Mouse (Mus musculus) heart, adult 18-20 months (tissue): Measurements from ENCODE around the gene Ankrd44. TPM values are rescaled to one million over a fixed set of nuclear protein-coding genes. Genes with fewer than 3 reads are reported as not detected.

Experiments
- DNase-seq, 2 experiments: peaks; one replicate each; pipeline ENCODE4 v3.0.0; 2021 to 2022; ENCODE audit warnings: mixed read lengths in 1 of 2
- total RNA-seq, 2 experiments: library from RNA; stranded (reverse); gene quantifications; 2 replicates each; pipeline ENCODE4 v1.2.3; 2021

Gene Ankrd44
- total RNA-seq, 2 experiments from 2014 or later, result 7.5 to 15.7 TPM

DNA sequence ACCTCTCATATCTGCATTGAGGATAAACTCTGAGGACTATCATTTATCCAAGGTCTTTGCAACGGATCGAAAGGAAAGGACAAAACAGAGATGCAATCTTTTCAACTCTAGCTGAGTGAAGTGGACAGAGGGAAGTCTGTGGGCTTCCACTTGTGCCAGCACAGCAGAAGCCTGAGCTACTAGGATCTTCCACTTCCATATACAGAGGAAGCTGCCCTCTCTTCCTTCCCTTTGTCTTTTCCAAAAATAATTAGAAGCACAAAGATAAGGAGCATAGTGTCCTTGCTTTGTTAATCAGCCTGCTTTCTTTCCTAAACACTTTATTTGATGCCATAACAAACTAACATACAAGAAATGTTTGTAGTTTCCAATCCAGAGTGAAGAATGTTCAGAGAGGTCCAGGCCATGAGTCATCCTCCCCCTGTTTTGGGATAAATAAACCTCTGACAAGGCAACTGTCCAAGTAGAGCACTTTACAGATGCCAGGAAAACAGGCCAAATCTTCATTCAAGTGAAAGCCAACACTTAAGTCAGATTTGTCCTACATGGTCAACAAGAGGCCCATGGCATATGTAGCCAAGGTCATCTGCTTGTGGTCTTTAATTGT lies 160.5 kb downstream of the Ankrd44 start:
- peak; percentile 64 to 79 for DNase-seq

DNA sequence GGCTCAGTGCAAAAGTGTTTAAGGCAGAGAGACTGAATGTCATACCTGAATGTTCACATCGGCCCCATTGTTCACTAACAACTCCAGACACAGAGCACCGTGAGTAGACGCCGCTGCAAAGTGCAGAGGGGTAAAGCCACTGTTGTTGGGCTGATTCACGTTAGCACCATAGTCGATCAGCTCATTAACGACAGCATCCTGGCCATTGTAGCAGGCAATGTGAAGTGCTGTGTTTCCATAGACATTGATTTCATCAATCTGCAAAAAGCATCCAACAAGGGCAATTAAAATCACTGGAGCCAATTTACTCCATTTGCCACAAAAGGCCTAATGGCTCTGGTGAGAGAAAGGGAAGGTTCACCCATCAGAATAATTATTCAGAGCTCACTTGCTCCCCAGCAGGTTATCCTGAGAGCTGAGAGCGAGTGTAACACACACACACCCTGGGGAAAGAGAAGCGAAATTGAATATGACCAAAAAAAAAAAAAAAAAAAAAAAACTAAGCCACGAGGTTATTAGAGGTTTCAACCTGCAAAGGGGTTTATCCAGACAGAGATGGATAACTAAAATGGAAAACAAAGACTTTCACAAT lies 163.9 kb downstream of the Ankrd44 start:
- DNase-seq, result no peak

DNA sequence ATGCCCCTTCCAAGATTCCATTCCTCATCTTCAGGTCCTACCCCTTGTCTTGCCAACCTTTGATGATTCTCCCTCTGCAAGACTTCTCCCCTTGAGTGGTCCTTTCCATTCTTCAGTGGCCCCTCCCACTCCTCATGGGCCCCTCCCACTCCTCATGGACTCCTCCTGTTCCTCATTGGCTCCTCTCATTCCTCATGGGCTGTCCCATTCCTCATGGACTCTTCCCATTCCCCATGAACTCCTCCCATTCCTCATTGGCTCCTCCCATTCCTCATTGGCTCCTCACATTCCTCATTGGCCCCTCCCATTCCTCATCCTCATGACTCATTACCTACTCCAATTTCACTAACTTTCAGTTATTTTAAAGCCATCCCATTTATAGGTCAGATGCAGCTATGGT lies 166.3 kb downstream of the Ankrd44 start:
- no peak for DNase-seq

DNA sequence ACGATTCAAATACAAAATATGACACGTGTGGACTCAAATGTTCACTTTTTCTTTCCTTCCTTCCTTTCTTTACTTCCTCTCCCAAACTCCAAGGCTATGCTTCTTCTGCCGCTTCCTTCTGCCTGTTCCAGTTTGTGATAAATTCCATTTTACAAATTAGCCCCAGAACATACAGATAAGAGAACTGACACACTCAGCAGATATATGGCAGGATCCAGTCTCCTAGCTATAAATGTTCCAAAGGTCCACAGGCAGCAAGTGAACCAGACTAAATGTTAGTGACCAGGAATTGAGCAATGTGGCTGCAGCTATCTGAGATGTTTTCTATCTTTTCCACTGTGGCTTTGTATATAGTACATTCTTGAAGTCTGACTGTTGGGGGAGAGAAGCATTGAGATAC lies 168.9 kb downstream of the Ankrd44 start:
- no peak for DNase-seq

DNA sequence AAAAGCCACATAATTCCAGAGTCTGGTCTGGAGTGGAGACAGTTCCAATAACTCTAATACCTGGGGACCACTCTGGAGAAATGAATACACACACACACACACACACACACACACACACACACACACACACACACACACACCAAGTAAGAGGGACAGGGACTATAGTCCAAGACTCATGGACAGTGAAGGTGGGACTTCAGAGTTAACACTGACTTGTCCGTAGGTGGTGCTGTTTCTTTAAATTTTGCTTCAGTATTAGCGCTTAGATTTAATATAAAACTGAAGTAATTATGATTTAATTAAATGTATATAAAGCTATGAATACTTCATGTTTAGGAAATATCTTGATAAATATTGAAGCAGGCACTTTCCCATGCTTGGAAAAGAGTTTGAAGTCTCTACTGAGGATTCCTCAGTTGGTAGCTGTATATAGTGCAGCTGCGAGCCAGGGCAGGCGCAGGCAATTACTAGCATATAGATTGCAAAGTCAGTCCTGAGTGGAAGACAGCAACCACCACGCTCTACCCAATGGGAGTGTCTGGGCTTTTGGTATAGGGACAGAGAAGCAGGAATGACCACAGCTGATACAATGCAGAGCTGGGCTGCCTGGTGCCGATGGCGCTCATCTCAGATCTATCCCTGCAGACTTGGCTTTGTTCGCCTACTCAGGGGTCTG lies 170.4 kb downstream of the Ankrd44 start:
- DNase-seq, result no peak

DNA sequence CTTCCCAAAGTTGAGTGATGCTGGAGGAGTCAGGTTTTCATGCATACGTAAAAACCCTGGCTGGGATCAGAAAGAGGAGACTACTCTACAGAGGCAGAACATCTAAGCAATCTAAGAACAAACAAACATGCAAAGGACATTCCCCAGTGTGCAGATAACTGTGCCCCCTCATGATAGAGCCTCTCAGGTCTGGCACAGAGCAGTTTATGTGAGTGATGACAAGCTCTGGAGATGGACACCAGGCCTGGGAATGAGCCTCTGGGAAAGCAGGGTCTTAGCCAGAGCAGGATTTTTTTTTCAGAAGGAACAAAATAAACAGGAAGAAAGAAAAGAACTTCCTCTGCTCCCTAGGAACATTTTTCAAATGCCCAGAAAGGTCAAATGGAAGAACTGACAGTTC lies 176.2 kb downstream of the Ankrd44 start:
- DNase-seq, result peak; percentile 72 to 76

DNA sequence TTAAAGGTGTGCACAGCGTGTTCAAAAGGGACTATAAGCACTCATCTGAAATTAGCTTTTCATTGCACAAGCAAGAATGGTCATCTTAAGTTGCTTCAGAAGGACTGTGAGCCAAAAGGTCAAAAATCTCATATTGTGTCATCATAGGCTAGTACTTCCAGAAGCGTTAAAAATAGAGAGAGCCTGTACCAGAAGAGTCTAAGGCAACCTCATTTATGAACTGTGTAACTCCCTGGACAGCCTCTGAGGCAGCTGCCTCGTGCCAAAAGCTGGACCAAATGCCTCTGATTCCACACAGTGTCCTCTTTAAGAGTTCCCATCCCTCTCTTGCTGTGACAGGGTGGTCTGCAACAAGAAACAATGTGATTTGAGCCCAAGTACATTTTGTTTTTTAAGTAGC lies 176.7 kb downstream of the Ankrd44 start:
- DNase-seq, result peak; percentile 53 to 75

DNA sequence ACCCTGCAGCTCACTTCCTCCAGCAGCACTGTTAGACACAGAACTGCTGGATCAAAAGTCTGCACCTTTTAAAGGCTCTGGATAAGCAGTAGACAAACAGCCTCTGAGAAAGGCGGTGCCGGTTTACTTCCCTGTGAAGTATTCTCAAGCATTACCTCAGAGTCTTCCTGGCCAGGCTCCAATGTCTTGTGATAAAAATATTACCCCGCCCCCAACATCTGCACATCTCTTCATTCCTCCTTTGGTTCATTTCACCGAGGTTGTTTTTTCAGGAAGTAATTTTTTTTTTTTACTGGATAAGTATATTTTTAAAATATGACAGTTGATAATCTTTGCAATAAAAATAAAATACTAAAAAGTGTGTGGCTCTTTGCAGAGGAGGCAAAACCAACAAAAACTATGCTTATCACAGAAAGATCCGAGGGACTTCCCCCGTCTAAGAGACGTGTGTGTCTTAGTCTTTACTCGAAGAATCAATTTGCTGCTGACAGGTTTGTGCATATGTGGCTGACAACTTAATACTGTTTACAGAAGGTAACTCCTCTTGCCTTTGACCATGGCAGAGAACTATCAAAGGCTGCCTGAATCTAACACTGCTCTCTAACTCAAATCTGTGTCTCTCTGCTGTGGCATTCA lies 178.3 kb downstream of the Ankrd44 start:
- DNase-seq, result peak; percentile 70 to 81

DNA sequence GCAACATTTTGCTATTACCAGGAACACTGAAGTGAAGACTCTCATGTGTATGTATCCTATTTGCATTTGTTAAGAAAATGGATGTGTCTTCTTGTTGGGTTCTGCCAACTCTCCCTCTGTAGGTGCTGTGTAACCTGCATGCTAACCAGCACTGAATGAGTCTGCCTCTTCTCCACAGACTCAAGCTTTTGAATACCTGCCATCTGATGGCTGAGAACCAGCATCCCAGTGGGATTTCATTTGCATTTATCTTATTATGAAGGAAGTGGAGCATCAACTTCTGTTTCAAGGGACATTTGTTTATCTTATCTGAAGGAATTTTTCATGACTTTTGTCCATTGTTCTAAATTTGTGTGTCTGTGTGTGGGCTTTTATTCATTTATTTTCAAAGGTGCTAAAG lies 180.5 kb downstream of the Ankrd44 start:
- no peak for DNase-seq

DNA sequence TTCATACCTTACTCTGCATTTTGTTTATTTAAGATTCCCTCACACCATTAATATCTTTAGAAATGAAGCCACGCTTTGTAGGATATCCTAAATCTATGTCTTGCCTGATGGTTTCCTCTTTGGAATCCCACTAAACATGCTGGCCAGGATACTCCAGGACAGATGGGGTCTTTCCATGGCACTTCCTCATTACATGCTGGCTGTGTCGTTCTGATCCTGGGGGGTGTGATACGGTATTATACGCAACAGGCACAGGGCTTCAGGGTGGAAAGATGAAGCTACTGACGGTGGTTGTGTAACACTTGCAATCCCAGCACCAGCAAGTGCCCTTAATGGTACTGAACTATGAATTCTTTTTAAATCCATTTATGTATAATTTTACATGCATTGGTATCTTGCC lies 182.0 kb downstream of the Ankrd44 start:
- no peak for DNase-seq

DNA sequence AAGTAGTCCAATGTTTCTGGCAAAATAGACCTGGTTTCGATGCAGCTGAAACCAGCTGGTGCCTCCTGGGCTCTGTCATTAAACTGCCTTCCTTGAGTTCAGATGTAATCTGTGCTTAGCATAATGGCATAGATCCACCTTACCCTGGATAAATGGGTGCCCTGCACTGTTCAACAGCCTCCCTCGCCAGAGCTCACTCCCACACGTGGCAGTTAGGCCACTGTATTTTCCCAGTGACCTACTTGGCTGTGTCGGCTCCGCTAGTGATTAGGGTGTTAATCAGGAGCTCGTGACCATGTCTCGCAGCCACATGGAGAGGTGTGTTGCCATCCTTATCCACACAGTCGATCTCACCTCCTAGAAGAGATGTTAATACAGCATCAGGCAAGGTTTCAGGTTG lies 183.1 kb downstream of the Ankrd44 start:
- DNase-seq, result no peak

DNA sequence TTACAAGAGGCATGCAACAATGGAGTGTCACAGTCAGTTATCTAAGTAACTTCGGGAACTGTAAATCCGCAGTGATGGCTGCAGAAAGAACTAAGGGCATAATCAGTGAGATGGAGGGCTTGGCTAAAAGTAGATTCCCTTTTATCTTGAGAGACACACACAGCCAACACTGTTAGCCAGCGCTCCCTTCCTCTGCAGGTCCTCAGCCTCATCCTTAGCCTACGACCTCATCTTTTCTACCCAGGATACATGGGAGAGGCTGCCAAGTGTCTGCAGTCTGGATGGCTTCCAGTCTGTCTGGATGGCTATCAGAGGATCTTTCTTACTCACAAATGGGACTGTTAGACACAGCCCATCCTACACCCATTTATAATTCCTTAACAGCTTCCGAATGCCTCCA lies 185.3 kb downstream of the Ankrd44 start:
- DNase-seq, result peak in 1 of 2 experiments; percentile 27

DNA sequence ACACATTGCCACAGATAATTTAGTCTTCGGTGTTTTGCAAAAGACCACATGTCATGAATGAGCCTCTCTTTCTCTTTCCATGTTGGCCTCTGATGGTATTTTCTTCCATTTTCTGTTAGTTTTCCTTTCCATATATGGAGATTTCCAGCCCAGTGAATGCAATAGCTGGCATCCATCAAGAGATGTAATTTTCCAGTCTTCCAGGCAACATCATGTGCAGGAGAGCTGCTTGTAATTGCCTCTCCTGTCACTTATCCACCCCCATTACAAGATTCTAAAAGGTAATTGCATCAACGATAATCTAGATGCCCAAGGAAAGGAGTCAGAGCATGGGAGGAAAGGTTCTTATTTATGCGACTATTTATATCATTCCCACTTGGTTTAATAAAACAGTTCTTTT lies 188.7 kb downstream of the Ankrd44 start:
- no peak for DNase-seq

DNA sequence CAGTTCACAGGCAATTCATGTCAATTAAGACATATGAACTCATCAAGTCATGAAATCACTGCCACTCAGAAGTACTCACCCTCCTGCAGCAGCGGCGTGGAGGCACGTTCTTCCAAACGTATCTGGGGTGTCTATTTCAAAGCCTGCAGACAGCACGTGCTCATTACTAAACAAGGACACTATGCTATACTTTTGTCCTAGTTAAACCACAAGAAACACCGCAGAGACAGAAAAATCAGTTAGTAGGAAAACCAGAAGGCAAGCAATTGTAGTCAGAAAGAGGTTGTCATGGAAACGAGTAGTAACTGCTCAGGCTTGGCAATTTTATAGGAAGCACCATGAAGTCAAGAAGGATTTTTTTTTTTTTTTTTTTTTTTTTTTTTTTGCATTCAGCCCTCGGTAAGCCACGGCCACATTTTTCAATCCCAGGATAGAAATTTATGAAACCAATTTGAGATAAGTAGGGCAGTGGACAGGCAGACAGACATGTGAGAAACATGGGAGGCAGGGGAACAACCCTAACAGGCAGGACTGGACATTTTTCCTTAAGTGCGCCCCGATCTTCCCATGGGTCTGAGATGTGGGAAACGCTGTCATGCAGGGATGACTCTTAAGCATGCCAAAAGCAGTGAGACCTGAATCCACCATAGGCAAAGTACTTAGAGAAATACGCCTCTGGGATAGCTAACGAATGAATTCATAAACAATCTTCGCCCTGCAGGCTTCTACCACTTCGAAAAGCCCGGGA lies 191.1 kb downstream of the Ankrd44 start:
- DNase-seq, result no peak

DNA sequence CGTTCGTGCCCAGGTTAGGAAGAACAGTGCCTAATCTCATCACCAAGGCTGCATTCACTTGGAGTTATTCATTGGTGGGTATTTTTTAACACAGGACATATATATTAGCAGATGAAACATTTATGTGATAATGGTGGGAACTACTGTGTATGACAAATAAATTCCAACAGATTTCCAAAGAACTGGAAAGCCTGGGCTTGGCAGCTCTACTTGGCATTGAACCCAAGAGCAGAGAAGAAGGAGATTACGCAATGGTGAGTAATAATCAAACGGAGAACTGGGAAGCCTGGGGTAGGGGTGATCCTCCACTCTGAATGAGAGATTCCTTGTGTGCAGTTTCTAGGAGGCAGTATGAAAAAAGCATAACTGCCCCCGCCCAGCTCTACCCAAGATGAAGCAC lies 196.9 kb downstream of the Ankrd44 start:
- peak; percentile 64 to 72 for DNase-seq

DNA sequence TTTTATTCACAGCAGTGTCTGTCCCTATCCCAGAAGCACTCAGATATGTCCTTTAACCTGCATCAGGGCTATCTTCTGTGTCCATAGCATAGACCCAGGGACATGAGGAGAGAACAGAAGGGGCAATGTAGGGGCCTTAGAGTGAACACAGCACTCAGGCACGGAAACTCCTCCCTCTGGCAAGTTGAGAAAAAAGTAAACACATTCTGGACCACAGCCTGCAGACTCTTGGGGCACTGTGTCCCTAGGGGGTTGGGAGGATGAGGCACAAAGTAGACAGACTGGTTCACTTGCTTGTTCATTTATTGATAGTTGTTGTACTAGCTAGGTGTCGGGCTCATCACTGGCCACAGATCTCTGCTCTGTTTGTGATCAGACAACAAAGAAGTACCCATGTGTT lies 199.6 kb downstream of the Ankrd44 start:
- no peak for DNase-seq

DNA sequence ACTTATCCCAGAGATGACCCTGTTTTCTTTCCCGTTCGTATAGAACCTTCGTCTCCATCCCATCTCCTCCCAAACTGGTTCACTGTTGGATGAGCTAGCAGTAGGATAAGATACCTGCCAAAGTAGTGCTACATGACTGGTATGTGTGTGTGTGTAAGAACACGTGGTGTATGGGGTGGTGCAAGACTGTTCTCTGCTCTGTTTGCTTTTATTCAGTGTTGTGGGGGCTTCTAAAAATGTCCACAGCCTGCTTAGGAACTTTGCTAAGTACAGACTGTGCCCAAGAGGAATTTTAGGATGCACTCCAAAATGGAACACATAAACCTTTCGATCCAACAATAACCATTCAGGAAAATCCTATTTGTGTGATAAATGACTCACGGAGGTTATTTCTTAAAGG lies 209.3 kb downstream of the Ankrd44 start:
- DNase-seq, result no peak

DNA sequence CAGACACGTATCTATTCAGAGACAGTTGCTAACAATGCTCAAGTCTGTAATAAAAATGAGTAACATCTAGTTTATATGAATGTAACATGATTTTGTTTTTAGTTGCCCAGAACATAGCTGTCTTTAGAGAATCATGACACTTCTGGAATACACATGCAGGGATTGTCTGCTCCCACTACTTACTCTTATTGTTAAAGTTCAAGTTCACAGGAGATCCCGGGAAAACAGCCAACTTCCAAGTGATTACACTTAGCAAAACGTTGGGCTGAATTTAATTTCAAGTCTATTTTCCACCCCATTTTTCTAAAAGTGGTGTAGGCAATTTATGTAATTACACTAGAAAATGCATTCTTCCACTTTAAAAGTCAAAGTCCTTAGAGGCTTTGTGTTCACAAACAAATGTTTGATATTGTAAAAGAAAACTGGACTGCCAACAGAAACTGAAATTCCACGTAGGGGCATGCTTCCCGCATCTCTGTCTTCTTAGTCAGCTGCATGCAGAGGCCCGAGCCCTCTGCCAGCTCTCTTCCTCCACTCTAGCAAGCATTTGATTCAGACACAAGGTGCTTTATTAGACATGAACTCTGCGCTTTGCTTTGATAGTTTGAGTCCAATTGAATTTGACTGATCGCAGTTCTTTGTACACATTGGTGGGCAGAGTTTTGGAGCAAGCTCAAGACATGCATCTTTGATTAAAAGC lies 211.0 kb downstream of the Ankrd44 start:
- peak; percentile 28 to 29 for DNase-seq

DNA sequence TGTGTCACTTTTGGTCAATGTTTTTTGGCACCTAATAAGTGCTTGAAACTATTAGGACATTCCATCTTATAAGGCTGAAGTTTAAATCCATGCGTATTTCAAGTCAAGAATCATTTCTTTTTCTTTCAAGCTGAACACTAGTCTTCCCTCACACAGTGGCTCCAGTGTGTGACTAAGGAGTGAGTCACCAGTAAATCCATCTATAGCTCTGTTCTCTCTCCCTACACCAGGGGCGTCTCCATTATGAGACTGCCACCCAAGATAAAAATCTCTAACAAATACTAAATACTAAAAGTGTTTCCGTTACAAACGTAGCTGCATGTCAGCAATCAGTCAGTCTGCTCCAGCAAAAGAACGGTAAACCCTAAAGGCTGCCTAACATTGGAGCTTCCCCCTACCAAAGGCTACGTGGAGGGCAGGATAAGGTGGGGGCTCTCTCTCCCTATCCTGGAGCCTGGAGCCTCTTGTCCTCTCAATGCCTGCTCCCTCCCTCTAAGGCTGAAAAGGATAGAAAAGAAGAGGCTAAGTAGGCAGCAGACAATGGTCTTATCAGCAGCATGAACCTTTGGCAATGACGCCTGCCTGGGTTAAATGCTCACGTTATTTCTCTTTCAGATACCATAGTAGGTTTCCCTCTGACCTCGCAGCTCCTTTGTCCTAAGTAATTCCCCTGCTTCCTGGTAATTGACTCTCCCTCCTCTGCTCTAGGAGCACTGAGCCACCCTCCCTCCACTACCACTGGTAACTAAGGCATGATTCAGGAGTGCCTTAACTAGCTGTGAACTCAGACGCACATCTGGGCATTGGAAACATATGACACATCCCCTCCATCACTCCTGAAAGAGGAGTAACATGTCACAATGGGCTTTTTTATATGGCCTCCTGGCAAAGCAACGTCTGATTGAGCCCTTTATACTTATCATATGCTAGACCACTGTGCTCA lies 212.7 kb downstream of the Ankrd44 start:
- no peak for DNase-seq

DNA sequence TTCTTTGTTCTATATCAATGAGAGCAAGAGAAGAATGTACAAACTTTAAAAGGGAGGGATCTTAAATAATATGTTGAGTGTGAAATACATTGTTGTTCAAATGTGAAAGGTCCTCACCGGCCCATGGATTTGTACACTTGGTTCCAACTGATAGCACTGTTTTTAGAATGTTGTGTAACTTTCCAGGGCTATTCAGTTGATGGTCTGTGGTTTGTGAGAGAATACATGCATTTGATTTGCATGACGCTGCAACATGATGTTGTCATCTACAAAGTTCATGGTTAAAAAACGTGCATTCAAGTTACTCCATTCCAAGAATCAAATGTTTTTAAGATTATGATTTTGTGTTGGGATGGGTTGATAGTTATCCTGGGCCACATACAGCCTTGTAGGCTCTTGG lies 214.6 kb downstream of the Ankrd44 start:
- DNase-seq, result no peak

DNA sequence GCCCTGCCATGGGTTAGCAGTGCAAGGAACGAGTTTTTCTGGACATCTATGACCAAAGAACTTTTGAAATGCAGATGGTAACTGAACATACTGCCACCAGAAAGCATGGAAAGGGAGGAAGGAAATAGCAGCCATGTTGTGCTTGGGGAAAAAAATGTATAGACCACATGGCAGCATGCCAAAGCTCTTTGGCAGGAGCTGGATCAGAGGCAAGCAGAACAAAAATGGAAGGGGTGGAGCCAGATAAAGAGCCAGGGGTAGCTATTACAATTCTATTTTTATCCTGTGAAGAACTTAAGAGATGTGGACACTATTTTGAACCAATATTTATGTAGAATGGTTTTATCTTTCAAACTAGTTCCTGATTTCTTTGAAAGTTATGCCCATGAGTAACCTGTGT lies 215.6 kb downstream of the Ankrd44 start:
- peak; percentile 32 to 47 for DNase-seq
